Mouse (Mus musculus) ES-Bruce4 (cell line): ENCODE measurements around the gene Coro2a.

Experiments
- CTCF ChIP-seq: IDR thresholded peaks from one replicate; pipeline ENCODE4 v1.8.1; 2011; ENCODE audit warnings: low read depth, low read length
- POLR2A ChIP-seq: IDR thresholded peaks from one replicate; pipeline ENCODE4 v1.8.1; 2011; ENCODE audit warnings: low read length; ENCODE audit not compliant: insufficient read depth

- TF ChIP-seq POLR2A (no peak), CTCF (no peak)
Measured at GRCm38 (mm10) chr4:46560069-46560705, 41.8 kb downstream of the Coro2a start.
